Mouse (Mus musculus) liver, adult 2 months (tissue): ENCODE measurements around the gene Hdac7.

Source experiments
- CTCF ChIP-seq: fragments of 200-500 bp; IDR thresholded peaks from 2 replicates; pipeline ENCODE4 v1.5.1; 2011; ENCODE audit warnings: low read depth, low read length, control low read depth
- POLR2A ChIP-seq: fragments of 200-500 bp; IDR thresholded peaks from 2 replicates; pipeline ENCODE4 v1.6.1; 2011; ENCODE audit warnings: low read length, control low read depth; ENCODE audit not compliant: insufficient read depth; ENCODE audit errors: extremely low read depth

GRCm38 (mm10) chr15:97865988-97866387 lies 21.7 kb upstream of the Hdac7 start:
- TF ChIP-seq POLR2A (no peak), CTCF (no peak)
